Mouse (Mus musculus): ENCODE measurements around the gene Zfp445. TPM values are rescaled to one million over a fixed set of nuclear protein-coding genes. Genes with fewer than 3 reads are reported as not detected.

Gene Zfp445
- polyA plus RNA-seq, 1 experiment: 158 TPM

- H3K27ac ChIP-seq (ENCODE audit: insufficient read depth, low read length): peak overlapping the region; percentile 78; the same call in 1 of the 2 replicates
Measured at GRCm38 (mm10) chr9:122836126-122836525, 29.7 kb downstream of the Zfp445 start.

DNA sequence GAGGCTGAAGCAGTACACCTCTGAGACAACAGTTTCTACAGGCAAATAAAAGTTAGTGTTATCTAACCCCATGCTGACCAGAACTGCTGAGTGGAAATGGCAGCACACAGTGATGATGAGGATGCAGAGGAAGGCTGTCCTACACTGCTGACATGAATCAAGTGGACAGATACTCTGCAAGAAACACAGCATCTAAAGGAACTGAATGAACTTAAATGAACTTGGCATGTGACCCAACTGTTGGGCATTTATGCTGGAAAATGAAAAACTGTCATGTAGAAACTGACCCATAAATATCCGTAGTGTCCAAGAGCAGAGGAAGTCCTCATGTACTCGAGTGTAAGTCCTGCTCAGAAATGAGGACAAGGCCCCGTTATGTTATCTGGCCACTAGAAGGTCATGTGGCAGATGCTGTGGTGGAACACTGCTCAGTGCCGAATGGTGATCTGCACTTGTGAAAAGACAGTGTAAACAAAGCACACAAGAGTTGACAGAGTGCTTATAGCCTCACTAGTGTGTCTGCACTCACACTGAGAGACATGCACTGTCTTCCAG lies 35.9 kb downstream of the Zfp445 start:
- TF ChIP-seq CTCF (IDR thresholded peaks at IDR 0.05; ENCODE audit: borderline replicate concordance, insufficient read depth, low read depth, low read length) (no peak), POLR2A (IDR thresholded peaks at IDR 0.05; ENCODE audit: borderline replicate concordance, insufficient read depth, low read length) (no peak)
- Histone ChIP-seq H3K4me3 (replicated peaks; ENCODE audit: insufficient read depth, low read depth, low read length) (no peak overlapping the region), H3K4me1 (ENCODE audit: control insufficient read depth, insufficient read depth, low read length) (no peaks in the 10 kb centered on the region), H3K27me3 (ENCODE audit: control insufficient read depth, insufficient read depth, low read length) (no peaks in the 10 kb centered on the region), H3K27ac (ENCODE audit: insufficient read depth, low read length) (no peak overlapping the region)
- no peak for DNase-seq
- 80% methylated on average over 4 of the region's 4 CpGs for whole genome bisulfite sequencing

More at GRCm38 (mm10) chr9:122836126-122836525, 29.7 kb downstream of the Zfp445 start:
- H3K27me3 ChIP-seq (ENCODE audit: control insufficient read depth, insufficient read depth, low read length): no peaks in the 10 kb centered on the region
- H3K4me3 ChIP-seq (replicated peaks; ENCODE audit: insufficient read depth, low read depth, low read length): no peak overlapping the region
- no peak for DNase-seq
- TF ChIP-seq POLR2A (IDR thresholded peaks at IDR 0.05; ENCODE audit: borderline replicate concordance, insufficient read depth, low read length): no peak
- no peak for TF ChIP-seq CTCF (IDR thresholded peaks at IDR 0.05; ENCODE audit: borderline replicate concordance, insufficient read depth, low read depth, low read length)
- peaks cover 9% of the 10 kb centered on the region for H3K4me1 ChIP-seq (ENCODE audit: control insufficient read depth, insufficient read depth, low read length)
- WGBS: 71% methylated on average over 9 of the region's 9 CpGs

GRCm38 (mm10) chr9:122826743-122827142 lies 39.1 kb downstream of the Zfp445 start:
- TF ChIP-seq CTCF (IDR thresholded peaks at IDR 0.05; ENCODE audit: borderline replicate concordance, insufficient read depth, low read depth, low read length) (no peak), POLR2A (IDR thresholded peaks at IDR 0.05; ENCODE audit: borderline replicate concordance, insufficient read depth, low read length) (no peak)
- WGBS: 95% methylated on average over 4 of the region's 4 CpGs
- Histone ChIP-seq H3K27me3 (ENCODE audit: control insufficient read depth, insufficient read depth, low read length) (no peaks in the 10 kb centered on the region), H3K27ac (ENCODE audit: insufficient read depth, low read length) (no peak overlapping the region), H3K4me1 (ENCODE audit: control insufficient read depth, insufficient read depth, low read length) (no peaks in the 10 kb centered on the region), H3K4me3 (replicated peaks; ENCODE audit: insufficient read depth, low read depth, low read length) (no peak overlapping the region)
- DNase-seq: no peak

DNA sequence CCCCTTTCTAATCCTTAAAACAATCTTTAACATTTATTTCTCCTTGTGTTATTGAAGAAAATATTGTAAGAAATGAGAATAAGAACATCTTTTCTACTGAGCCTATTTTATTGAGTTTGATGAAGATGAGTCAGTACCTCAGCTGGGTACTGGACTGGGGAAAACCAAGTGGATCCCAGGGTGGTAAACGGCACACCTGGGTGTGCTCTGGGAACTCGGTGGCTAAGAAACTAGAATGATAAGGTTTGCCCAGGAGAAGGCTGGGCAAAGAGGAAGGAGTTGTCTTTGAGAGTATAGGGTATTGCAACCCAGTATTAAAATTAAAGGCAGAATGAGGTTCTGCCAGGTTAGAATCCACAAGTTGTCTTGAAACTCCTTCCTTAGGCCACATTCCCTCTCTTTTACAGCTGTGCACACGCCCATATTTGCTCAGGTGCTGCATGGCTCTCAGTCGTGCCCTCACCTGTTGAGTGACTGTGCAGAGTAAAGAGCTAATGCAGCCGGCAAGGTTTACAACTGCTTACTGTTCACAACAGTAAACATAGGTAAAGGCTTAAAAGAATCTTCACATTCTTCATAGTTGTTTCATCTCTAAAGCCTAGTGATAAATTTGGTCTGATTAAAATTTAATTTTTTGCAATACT lies 42.3 kb downstream of the Zfp445 start:
- Histone ChIP-seq H3K27me3 (ENCODE audit: control insufficient read depth, insufficient read depth, low read length) (no peaks in the 10 kb centered on the region), H3K4me1 (ENCODE audit: control insufficient read depth, insufficient read depth, low read length) (no peaks in the 10 kb centered on the region), H3K27ac (ENCODE audit: insufficient read depth, low read length) (no peak overlapping the region), H3K4me3 (replicated peaks; ENCODE audit: insufficient read depth, low read depth, low read length) (no peak overlapping the region)
- 85% methylated on average over 5 of the region's 5 CpGs for WGBS
- DNase-seq: no peak
- TF ChIP-seq POLR2A (IDR thresholded peaks at IDR 0.05; ENCODE audit: borderline replicate concordance, insufficient read depth, low read length) (no peak), CTCF (IDR thresholded peaks at IDR 0.05; ENCODE audit: borderline replicate concordance, insufficient read depth, low read depth, low read length) (no peak)

GRCm38 (mm10) chr9:122815239-122815851 lies 50.5 kb downstream of the Zfp445 start:
- Histone ChIP-seq H3K4me1 (ENCODE audit: control insufficient read depth, insufficient read depth, low read length) (no peaks in the 10 kb centered on the region), H3K4me3 (replicated peaks; ENCODE audit: insufficient read depth, low read depth, low read length) (no peak overlapping the region), H3K27me3 (ENCODE audit: control insufficient read depth, insufficient read depth, low read length) (no peaks in the 10 kb centered on the region), H3K27ac (ENCODE audit: insufficient read depth, low read length) (no peak overlapping the region)
- 91% methylated on average over 4 of the region's 4 CpGs for WGBS
- DNase-seq: no peak
- TF ChIP-seq CTCF (IDR thresholded peaks at IDR 0.05; ENCODE audit: borderline replicate concordance, insufficient read depth, low read depth, low read length): no peak
- TF ChIP-seq POLR2A (IDR thresholded peaks at IDR 0.05; ENCODE audit: borderline replicate concordance, insufficient read depth, low read length): no peak

GRCm38 (mm10) chr9:122814775-122815174 lies 51.0 kb downstream of the Zfp445 start:
- WGBS: 98% methylated on average over 2 of the region's 2 CpGs
- DNase-seq: no peak
- TF ChIP-seq CTCF (IDR thresholded peaks at IDR 0.05; ENCODE audit: borderline replicate concordance, insufficient read depth, low read depth, low read length) (no peak), POLR2A (IDR thresholded peaks at IDR 0.05; ENCODE audit: borderline replicate concordance, insufficient read depth, low read length) (no peak)
- H3K27me3 ChIP-seq (ENCODE audit: control insufficient read depth, insufficient read depth, low read length): no peaks in the 10 kb centered on the region
- no peak overlapping the region for H3K4me3 ChIP-seq (replicated peaks; ENCODE audit: insufficient read depth, low read depth, low read length)
- no peaks in the 10 kb centered on the region for H3K4me1 ChIP-seq (ENCODE audit: control insufficient read depth, insufficient read depth, low read length)
- no peak overlapping the region for H3K27ac ChIP-seq (ENCODE audit: insufficient read depth, low read length)

GRCm38 (mm10) chr9:122812386-122812785 lies 53.4 kb downstream of the Zfp445 start:
- TF ChIP-seq CTCF (IDR thresholded peaks at IDR 0.05; ENCODE audit: borderline replicate concordance, insufficient read depth, low read depth, low read length) (no peak), POLR2A (IDR thresholded peaks at IDR 0.05; ENCODE audit: borderline replicate concordance, insufficient read depth, low read length) (no peak)
- Histone ChIP-seq H3K4me3 (replicated peaks; ENCODE audit: insufficient read depth, low read depth, low read length) (no peak overlapping the region), H3K27ac (ENCODE audit: insufficient read depth, low read length) (no peak overlapping the region), H3K27me3 (ENCODE audit: control insufficient read depth, insufficient read depth, low read length) (no peaks in the 10 kb centered on the region), H3K4me1 (ENCODE audit: control insufficient read depth, insufficient read depth, low read length) (no peaks in the 10 kb centered on the region)
- peak; percentile 53 to 63 for DNase-seq
- WGBS: 24% methylated on average over 5 of the region's 5 CpGs

DNA sequence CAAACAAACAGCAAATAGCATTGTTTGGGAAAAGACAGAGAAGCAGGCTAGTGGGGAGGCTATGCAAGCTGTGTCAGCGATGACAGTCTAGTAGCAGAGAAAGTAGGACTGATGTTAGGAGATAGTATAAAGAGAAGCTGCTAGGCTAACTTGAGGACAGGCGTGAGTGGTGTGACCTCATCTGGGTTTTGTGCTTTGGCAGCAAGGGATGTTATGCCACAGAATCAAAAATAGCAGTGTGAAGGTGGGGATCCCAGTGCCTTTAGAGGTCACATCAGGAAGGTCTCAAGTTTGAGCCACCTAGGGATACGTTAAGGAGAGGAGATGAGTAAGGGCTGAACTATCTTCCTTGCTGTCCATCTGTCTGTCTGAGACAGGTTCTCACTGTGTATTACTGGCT lies 55.6 kb downstream of the Zfp445 start:
- 80% methylated on average over 3 of the region's 3 CpGs for WGBS
- Histone ChIP-seq H3K4me1 (ENCODE audit: control insufficient read depth, insufficient read depth, low read length) (no peaks in the 10 kb centered on the region), H3K27me3 (ENCODE audit: control insufficient read depth, insufficient read depth, low read length) (no peaks in the 10 kb centered on the region), H3K27ac (ENCODE audit: insufficient read depth, low read length) (no peak overlapping the region), H3K4me3 (replicated peaks; ENCODE audit: insufficient read depth, low read depth, low read length) (no peak overlapping the region)
- no peak for DNase-seq
- no peak for TF ChIP-seq CTCF (IDR thresholded peaks at IDR 0.05; ENCODE audit: borderline replicate concordance, insufficient read depth, low read depth, low read length)
- no peak for TF ChIP-seq POLR2A (IDR thresholded peaks at IDR 0.05; ENCODE audit: borderline replicate concordance, insufficient read depth, low read length)

Measured in cerebellum, adult 2 months (tissue).